Mouse (Mus musculus) ZHBTc4 (cell line): ENCODE measurements around the gene Nrbf2.

Experiments used
- DNase-seq: peaks from one replicate; pipeline ENCODE4 v3.0.0-alpha.2; 2011; ENCODE audit warnings: low read depth, low spot score

Nrbf2 gene

GRCm38 (mm10) chr10:67295331-67295730 is 10.2 kb upstream of the Nrbf2 start:
- DNase-seq = no peak

- DNase-seq = no peak
Observed at GRCm38 (mm10) chr10:67291087-67291486, 6.0 kb upstream of the Nrbf2 start.

- DNase-seq = no peak
Observed at GRCm38 (mm10) chr10:67290622-67291021, 5.5 kb upstream of the Nrbf2 start.

GRCm38 (mm10) chr10:67287877-67288276 is 2.8 kb upstream of the Nrbf2 start:
- peak; percentile 62 for DNase-seq

- peak; percentile 27 for DNase-seq
Observed at GRCm38 (mm10) chr10:67284761-67285175, 337 bp downstream of the Nrbf2 start.

GRCm38 (mm10) chr10:67284311-67284710 is 794 bp downstream of the Nrbf2 start:
- peak; percentile 29 for DNase-seq

GRCm38 (mm10) chr10:67283516-67283915 is 1.6 kb downstream of the Nrbf2 start:
- no peak for DNase-seq

GRCm38 (mm10) chr10:67282531-67282930 is 2.6 kb downstream of the Nrbf2 start:
- DNase-seq = no peak

GRCm38 (mm10) chr10:67281852-67282251 is 3.3 kb downstream of the Nrbf2 start:
- DNase-seq = no peak

GRCm38 (mm10) chr10:67275916-67276315 is 9.2 kb downstream of the Nrbf2 start:
- peak; percentile 53 for DNase-seq

- DNase-seq = peak; percentile 63
Observed at GRCm38 (mm10) chr10:67264852-67265251, 20.3 kb downstream of the Nrbf2 start.

- no peak for DNase-seq
Observed at GRCm38 (mm10) chr10:67253115-67253514, 32.0 kb downstream of the Nrbf2 start.

GRCm38 (mm10) chr10:67252353-67252752 is 32.8 kb downstream of the Nrbf2 start:
- no peak for DNase-seq

- DNase-seq = no peak
Observed at GRCm38 (mm10) chr10:67250846-67251245, 34.3 kb downstream of the Nrbf2 start.

GRCm38 (mm10) chr10:67249486-67249885 is 35.6 kb downstream of the Nrbf2 start:
- no peak for DNase-seq

- peak; percentile 88 for DNase-seq
Observed at GRCm38 (mm10) chr10:67247145-67247544, 38.0 kb downstream of the Nrbf2 start.

- DNase-seq = peak; percentile 41
Observed at GRCm38 (mm10) chr10:67230439-67230838, 54.7 kb downstream of the Nrbf2 start.

GRCm38 (mm10) chr10:67226543-67226942 is 58.6 kb downstream of the Nrbf2 start:
- DNase-seq = no peak

GRCm38 (mm10) chr10:67226109-67226508 is 59.0 kb downstream of the Nrbf2 start:
- DNase-seq = no peak

GRCm38 (mm10) chr10:67225528-67225927 is 59.6 kb downstream of the Nrbf2 start:
- DNase-seq = no peak

- peak; percentile 59 for DNase-seq
Observed at GRCm38 (mm10) chr10:67223942-67224341, 61.2 kb downstream of the Nrbf2 start.

GRCm38 (mm10) chr10:67221284-67221683 is 63.8 kb downstream of the Nrbf2 start:
- DNase-seq = no peak

- DNase-seq = no peak
Observed at GRCm38 (mm10) chr10:67220251-67220650, 64.9 kb downstream of the Nrbf2 start.

- no peak for DNase-seq
Observed at GRCm38 (mm10) chr10:67218873-67219565, 66.1 kb downstream of the Nrbf2 start.
